Mouse (Mus musculus): ENCODE results near the gene Cttnbp2nl.

The Cttnbp2nl gene

DNA sequence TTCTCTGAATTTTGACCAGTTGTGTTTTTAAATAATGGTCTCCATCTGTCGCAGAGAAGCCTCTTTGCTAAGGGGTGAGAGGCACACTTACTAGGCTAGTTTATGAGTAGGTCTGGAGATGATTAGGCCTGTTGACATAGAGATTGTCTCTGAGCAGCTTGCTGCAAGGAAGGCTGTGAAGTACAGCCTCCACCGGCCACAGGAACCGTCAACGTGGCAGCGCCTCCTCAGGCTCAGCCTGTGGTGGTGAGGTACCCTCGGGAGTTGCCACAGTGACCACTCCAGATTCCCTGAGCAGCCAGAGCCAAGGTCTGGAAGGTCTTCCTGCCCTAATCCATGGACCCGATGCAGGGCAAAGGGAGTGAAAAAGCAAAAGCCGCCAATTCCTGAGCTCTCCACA, 17.6 kb upstream of the Cttnbp2nl start:
- no peak for TF ChIP-seq GATA4 (IDR thresholded peaks at IDR 0.05; ENCODE audit: insufficient replicate concordance, low read length)

- no peak for TF ChIP-seq GATA4 (IDR thresholded peaks at IDR 0.05; ENCODE audit: insufficient replicate concordance, low read length)
Observed at GRCm38 (mm10) chr3:105066544-105066943, 13.6 kb upstream of the Cttnbp2nl start, which contains the start of gene 4930564D02Rik. Gene 4930564D02Rik, plus strand, starts transcription at chr3:105066844.

- no peak for TF ChIP-seq GATA4 (IDR thresholded peaks at IDR 0.05; ENCODE audit: insufficient replicate concordance, low read length)
Observed at GRCm38 (mm10) chr3:105062676-105063075, 9.7 kb upstream of the Cttnbp2nl start.

DNA sequence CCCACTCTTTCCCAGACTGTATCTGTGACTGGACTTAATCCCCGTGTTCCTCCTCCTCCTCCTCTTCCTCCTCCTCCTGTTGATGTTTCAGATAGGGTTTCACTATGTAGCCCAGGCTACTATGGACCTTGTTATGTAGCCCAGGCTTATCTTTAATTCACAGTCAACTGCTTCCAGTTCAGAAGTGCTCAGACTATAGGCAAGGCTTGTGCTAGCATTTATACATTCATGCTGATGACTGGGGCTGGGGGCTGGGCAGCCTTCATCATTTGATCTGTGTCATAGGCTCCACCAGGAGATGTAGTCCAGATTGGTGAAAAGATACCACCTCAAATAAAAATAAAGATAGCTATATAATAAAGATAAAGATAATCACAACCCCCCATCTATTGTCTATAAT, 9.0 kb upstream of the Cttnbp2nl start:
- no peak for TF ChIP-seq GATA4 (IDR thresholded peaks at IDR 0.05; ENCODE audit: insufficient replicate concordance, low read length)

- no peak for TF ChIP-seq GATA4 (IDR thresholded peaks at IDR 0.05; ENCODE audit: insufficient replicate concordance, low read length)
Observed at GRCm38 (mm10) chr3:105061496-105061895, 8.6 kb upstream of the Cttnbp2nl start.

DNA sequence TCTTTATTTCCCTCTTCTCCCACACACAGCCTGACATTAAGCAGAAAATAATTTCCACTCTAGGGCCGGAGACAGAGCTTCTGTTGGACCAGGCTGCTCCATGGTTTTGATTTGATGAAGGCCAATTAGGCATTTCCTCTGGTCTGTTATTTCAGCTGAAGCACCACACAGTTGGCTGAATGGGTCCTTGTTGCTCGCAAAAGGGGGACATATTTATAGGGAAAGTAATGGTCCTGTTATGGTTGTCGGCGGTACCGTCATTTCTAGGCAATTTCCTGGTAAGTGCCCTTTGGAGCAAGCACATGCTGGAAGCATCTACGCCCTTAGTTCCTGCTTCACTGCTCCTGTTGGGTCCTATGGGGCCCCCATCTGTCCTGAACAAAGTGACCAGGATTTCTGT, 8.0 kb upstream of the Cttnbp2nl start:
- no peak for TF ChIP-seq GATA4 (IDR thresholded peaks at IDR 0.05; ENCODE audit: insufficient replicate concordance, low read length)

DNA sequence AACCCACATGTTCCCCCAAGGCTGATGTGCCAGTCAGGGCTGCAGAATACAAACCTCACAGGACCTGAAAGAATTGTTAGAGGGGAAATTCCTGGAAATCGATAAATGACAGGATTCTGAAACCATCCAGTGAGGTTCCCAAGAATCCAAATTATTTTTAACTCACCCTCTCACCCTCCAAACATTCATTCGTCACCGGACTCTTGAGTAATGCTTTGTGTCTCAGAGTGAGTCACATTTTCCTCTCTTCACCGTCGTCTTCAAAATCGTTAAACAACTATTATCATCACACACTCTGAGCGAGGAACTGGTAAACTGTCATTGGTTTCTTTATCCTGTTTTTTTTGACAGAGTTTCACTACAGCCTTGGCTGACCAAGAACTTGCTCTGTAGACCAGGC, 7.0 kb upstream of the Cttnbp2nl start:
- no peak for TF ChIP-seq GATA4 (IDR thresholded peaks at IDR 0.05; ENCODE audit: insufficient replicate concordance, low read length)

DNA sequence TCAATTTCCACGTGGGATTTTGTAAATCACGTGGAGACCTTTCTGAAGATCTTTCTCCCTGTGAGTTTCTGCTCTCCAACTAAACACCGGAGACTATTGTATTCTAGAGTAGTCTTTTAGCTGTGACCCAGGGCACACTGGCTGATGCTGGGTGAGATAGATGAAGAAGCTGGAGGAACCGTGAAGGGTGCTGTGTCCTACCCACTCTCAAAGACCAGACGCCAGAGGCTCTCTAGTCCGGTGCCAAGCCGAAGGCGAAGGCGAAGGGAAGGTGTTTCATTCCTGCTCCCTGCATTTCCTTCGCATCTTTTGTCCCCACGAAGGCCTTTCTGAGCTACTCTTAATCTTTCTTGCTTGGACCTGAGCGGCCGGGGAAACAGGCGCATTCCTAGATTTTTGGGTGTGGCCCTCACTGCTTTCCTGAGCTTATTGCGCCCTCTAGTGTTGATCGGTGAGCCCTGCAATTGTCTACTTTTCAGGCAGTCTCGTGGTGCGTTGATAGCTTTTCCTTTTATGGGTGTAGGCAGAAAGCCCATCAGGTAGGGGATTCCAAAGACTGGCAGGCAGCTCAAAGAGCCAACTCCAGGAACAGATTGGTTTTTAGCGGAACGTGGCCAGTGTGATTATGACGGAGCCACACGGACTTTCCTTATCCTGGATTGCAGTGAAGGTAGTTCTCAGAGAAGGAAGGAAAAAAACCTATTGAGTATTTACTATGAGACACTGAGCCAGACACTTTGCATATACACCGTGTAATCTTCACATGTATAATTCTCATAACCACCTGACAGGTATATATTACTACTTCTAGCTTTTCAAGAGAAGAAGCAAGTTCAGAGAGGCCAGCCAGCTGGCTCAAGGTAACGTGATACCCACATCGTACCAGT, 5.9 kb upstream of the Cttnbp2nl start:
- TF ChIP-seq GATA4 (IDR thresholded peaks at IDR 0.05; ENCODE audit: insufficient replicate concordance, low read length) = no peak

DNA sequence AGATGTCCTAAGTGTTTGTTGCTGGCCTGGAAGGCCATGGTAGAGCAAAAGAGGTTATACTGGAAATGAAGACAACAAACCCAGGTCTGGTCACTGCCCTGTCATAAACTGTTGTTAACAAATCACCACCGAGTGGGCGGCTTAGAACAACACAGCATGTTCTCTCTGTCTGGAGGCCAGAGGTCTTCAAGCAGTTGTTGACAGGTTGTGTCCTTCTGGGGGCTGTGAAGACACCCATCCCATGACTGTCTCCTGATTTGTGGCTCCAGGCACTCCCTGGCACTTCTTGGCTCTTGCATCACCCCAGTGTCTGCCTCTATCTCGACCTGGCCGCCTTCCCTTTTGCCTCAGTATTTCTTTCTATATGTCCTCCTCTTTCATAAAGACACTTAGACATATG, 2.7 kb upstream of the Cttnbp2nl start:
- no peak for TF ChIP-seq GATA4 (IDR thresholded peaks at IDR 0.05; ENCODE audit: insufficient replicate concordance, low read length)

DNA sequence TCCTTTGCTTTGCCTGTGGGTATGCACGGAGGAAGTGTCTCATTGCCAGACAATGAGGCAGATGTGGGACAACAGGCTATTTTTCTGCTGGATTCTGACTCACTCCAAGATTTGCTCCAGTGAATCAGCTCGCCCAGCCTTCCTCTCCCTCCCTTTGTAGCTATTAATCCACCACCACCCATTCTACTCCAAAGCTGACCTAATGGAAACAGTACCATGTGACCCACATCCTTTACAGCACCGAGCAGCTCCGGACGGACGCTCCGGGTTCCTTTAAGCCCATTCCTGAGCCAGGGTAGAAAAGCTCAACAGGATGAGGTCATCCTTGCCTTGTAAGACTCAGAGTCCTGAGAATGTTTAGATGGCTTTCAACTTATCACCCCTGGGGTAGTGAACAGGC, 2.0 kb upstream of the Cttnbp2nl start:
- TF ChIP-seq GATA4 (IDR thresholded peaks at IDR 0.05; ENCODE audit: insufficient replicate concordance, low read length) = peak; percentile 45; the same call in 1 of the 2 replicates

DNA sequence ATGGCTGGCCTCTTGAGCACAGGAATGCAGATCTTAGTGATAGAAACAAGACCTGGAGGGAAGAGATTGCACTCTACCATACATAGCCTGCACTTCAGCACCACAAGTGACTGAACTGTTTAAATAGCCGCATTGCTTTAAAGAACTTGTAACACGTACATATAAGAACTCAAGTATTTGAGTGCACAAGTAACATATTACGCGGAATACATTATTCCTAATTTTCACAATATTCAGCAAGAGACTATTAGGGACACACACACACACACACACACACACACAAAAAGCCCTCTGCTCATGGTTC, 704 bp upstream of the Cttnbp2nl start:
- TF ChIP-seq GATA4 (IDR thresholded peaks at IDR 0.05; ENCODE audit: insufficient replicate concordance, low read length) = no peak

GRCm38 (mm10) chr3:105052171-105052936, 592 bp downstream of the Cttnbp2nl start:
- TF ChIP-seq GATA4 (IDR thresholded peaks at IDR 0.05; ENCODE audit: insufficient replicate concordance, low read length) = no peak

DNA sequence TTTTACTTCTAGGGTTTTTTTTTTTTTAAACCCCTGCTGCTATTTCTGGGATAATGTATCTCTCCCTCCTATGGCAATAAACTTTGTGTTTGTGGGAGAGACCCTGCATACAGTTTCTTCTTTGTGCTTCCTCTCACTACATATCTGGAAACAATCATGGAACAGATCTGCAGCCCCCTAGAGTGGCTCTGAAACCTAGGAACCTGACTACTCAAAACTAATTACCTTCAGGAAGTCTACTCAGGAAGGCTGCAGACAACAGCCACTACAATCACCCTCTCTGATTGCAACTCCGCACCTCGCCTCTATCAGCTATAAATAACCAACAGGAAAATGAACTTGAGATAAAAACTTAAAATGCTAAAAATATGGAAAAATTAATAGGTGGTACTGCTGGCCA, 1.8 kb downstream of the Cttnbp2nl start:
- TF ChIP-seq GATA4 (IDR thresholded peaks at IDR 0.05; ENCODE audit: insufficient replicate concordance, low read length) = no peak; the same call in 1 of the 2 replicates

DNA sequence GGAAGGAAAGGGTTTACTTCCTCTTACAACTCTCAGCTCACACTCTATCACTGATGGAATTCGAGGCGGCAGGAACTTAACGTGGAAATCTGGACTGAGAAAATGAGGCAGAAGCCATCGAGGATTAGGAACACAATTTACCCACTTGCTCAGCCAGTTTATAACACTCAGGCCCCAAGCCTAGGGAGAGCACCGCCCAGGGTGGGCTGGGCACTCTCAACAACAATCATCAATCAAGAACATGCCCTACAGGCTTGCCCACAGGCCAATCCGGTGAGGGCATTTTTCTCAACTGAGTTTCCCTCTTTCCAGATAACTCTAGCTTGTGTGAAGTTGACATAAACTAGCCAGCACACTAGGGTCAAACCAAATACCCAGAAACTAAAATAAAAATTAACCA, 3.1 kb downstream of the Cttnbp2nl start:
- no peak for TF ChIP-seq GATA4 (IDR thresholded peaks at IDR 0.05; ENCODE audit: insufficient replicate concordance, low read length)

GRCm38 (mm10) chr3:105047616-105048015, 5.3 kb downstream of the Cttnbp2nl start:
- no peak; the same call in 1 of the 2 replicates for TF ChIP-seq GATA4 (IDR thresholded peaks at IDR 0.05; ENCODE audit: insufficient replicate concordance, low read length)

DNA sequence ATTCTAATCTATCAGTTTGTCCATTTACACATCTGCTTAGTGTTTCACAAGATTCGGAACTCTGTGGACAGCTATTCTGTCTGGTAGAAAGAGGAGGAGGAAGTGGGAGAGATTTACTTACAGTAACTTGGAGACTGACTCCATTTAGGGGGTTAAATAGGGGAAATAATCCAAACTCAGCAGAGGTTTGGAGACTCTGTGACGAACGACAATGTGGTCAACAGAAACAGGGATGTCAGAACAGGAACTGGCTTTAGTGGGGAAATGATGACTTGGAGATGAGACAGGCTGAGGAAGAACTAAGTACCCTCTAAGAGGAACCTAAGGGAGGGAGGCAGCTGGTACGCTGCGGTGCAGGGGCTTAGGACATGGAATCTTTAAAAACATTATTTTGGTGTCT, 6.1 kb downstream of the Cttnbp2nl start:
- TF ChIP-seq GATA4 (IDR thresholded peaks at IDR 0.05; ENCODE audit: insufficient replicate concordance, low read length) = no peak

Measured in liver, adult (tissue).